Mouse (Mus musculus): ENCODE data around the gene Gm20388. TPM values are rescaled to one million over a fixed set of nuclear protein-coding genes. Genes with fewer than 3 reads are reported as not detected.

Gene Gm20388
- polyA plus RNA-seq, 1 experiment, result 18.7 TPM

GRCm38 (mm10) chr8:122376365-122377231 is 2466.0 kb downstream of the Gm20388 start, which contains the start of gene Zc3h18:
TSS of gene Zc3h18 (plus strand) at chr8:122376609.
- Histone ChIP-seq H3K27me3 (ENCODE audit: control insufficient read depth, insufficient read depth, low read length) (no peaks in the 10 kb centered on the region), H3K4me3 (replicated peaks; ENCODE audit: insufficient read depth, low read depth, low read length) (peak within 1 kb of the TSS; percentile 78), H3K27ac (ENCODE audit: insufficient read depth, low read length) (peak within 1 kb of the TSS; percentile 72), H3K4me1 (ENCODE audit: control insufficient read depth, insufficient read depth, low read length) (peaks cover 3% of the 10 kb centered on the region; the same call in 1 of the 2 replicates)
- TF ChIP-seq POLR2A (IDR thresholded peaks at IDR 0.05; ENCODE audit: borderline replicate concordance, insufficient read depth, low read length) (peak; percentile 93), CTCF (IDR thresholded peaks at IDR 0.05; ENCODE audit: borderline replicate concordance, insufficient read depth, low read depth, low read length) (no peak)
- DNase-seq, result peak; percentile 99 to 100
- WGBS, result under 1% methylated on average over 107 of the region's 107 CpGs

GRCm38 (mm10) chr8:122383039-122383438 is 2472.4 kb downstream of the Gm20388 start:
- WGBS, result 66% methylated on average over 4 of the region's 4 CpGs
- no peaks in the 10 kb centered on the region for H3K27me3 ChIP-seq (ENCODE audit: control insufficient read depth, insufficient read depth, low read length)
- no peak overlapping the region for H3K27ac ChIP-seq (ENCODE audit: insufficient read depth, low read length)
- peaks cover 3% of the 10 kb centered on the region; the same call in 1 of the 2 replicates for H3K4me1 ChIP-seq (ENCODE audit: control insufficient read depth, insufficient read depth, low read length)
- no peak overlapping the region for H3K4me3 ChIP-seq (replicated peaks; ENCODE audit: insufficient read depth, low read depth, low read length)
- no peak for TF ChIP-seq POLR2A (IDR thresholded peaks at IDR 0.05; ENCODE audit: borderline replicate concordance, insufficient read depth, low read length)
- no peak for TF ChIP-seq CTCF (IDR thresholded peaks at IDR 0.05; ENCODE audit: borderline replicate concordance, insufficient read depth, low read depth, low read length)
- no peak for DNase-seq

GRCm38 (mm10) chr8:122389357-122389756 is 2478.7 kb downstream of the Gm20388 start:
- no peak for TF ChIP-seq POLR2A (IDR thresholded peaks at IDR 0.05; ENCODE audit: borderline replicate concordance, insufficient read depth, low read length)
- TF ChIP-seq CTCF (IDR thresholded peaks at IDR 0.05; ENCODE audit: borderline replicate concordance, insufficient read depth, low read depth, low read length), result no peak
- H3K27ac ChIP-seq (ENCODE audit: insufficient read depth, low read length), result no peak overlapping the region
- H3K27me3 ChIP-seq (ENCODE audit: control insufficient read depth, insufficient read depth, low read length), result no peaks in the 10 kb centered on the region
- peaks cover 1% of the 10 kb centered on the region for H3K4me1 ChIP-seq (ENCODE audit: control insufficient read depth, insufficient read depth, low read length)
- H3K4me3 ChIP-seq (replicated peaks; ENCODE audit: insufficient read depth, low read depth, low read length), result no peak overlapping the region
- 79% methylated on average over 3 of the region's 3 CpGs for WGBS
- DNase-seq, result no peak

- WGBS, result 81% methylated on average over 3 of the region's 3 CpGs
These were observed 2480.1 kb downstream of the Gm20388 start for GRCm38 (mm10) chr8:122390758-122391157.

GRCm38 (mm10) chr8:122393717-122394116 is 2483.1 kb downstream of the Gm20388 start:
- peaks cover 18% of the 10 kb centered on the region for H3K4me1 ChIP-seq (ENCODE audit: control insufficient read depth, insufficient read depth, low read length)
- TF ChIP-seq CTCF (IDR thresholded peaks at IDR 0.05; ENCODE audit: borderline replicate concordance, insufficient read depth, low read depth, low read length), result no peak
- H3K27me3 ChIP-seq (ENCODE audit: control insufficient read depth, insufficient read depth, low read length), result no peaks in the 10 kb centered on the region
- no peak for DNase-seq
- H3K4me3 ChIP-seq (replicated peaks; ENCODE audit: insufficient read depth, low read depth, low read length), result no peak overlapping the region
- no peak overlapping the region for H3K27ac ChIP-seq (ENCODE audit: insufficient read depth, low read length)

More at GRCm38 (mm10) chr8:122390758-122391157, 2480.1 kb downstream of the Gm20388 start:
- TF ChIP-seq CTCF (IDR thresholded peaks at IDR 0.05; ENCODE audit: borderline replicate concordance, insufficient read depth, low read depth, low read length) (no peak), POLR2A (IDR thresholded peaks at IDR 0.05; ENCODE audit: borderline replicate concordance, insufficient read depth, low read length) (no peak)
- H3K4me3 ChIP-seq (replicated peaks; ENCODE audit: insufficient read depth, low read depth, low read length), result no peak overlapping the region
- no peak overlapping the region for H3K27ac ChIP-seq (ENCODE audit: insufficient read depth, low read length)
- H3K27me3 ChIP-seq (ENCODE audit: control insufficient read depth, insufficient read depth, low read length), result no peaks in the 10 kb centered on the region
- no peak for DNase-seq
- H3K4me1 ChIP-seq (ENCODE audit: control insufficient read depth, insufficient read depth, low read length), result peaks cover 12% of the 10 kb centered on the region

GRCm38 (mm10) chr8:122395291-122395690 is 2484.7 kb downstream of the Gm20388 start:
- TF ChIP-seq CTCF (IDR thresholded peaks at IDR 0.05; ENCODE audit: borderline replicate concordance, insufficient read depth, low read depth, low read length) (no peak), POLR2A (IDR thresholded peaks at IDR 0.05; ENCODE audit: borderline replicate concordance, insufficient read depth, low read length) (no peak)

GRCm38 (mm10) chr8:122398186-122398585 is 2487.5 kb downstream of the Gm20388 start:
- H3K27ac ChIP-seq (ENCODE audit: insufficient read depth, low read length), result no peak overlapping the region
- no peak for DNase-seq
- peaks cover 18% of the 10 kb centered on the region for H3K4me1 ChIP-seq (ENCODE audit: control insufficient read depth, insufficient read depth, low read length)
- H3K4me3 ChIP-seq (replicated peaks; ENCODE audit: insufficient read depth, low read depth, low read length), result no peak overlapping the region
- TF ChIP-seq CTCF (IDR thresholded peaks at IDR 0.05; ENCODE audit: borderline replicate concordance, insufficient read depth, low read depth, low read length) (no peak), POLR2A (IDR thresholded peaks at IDR 0.05; ENCODE audit: borderline replicate concordance, insufficient read depth, low read length) (no peak)
- H3K27me3 ChIP-seq (ENCODE audit: control insufficient read depth, insufficient read depth, low read length), result no peaks in the 10 kb centered on the region
- WGBS, result 93% methylated on average over 9 of the region's 9 CpGs

More at GRCm38 (mm10) chr8:122395291-122395690, 2484.7 kb downstream of the Gm20388 start:
- WGBS, result 16% methylated on average over 6 of the region's 6 CpGs
- H3K4me1 ChIP-seq (ENCODE audit: control insufficient read depth, insufficient read depth, low read length), result peaks cover 18% of the 10 kb centered on the region
- peak; percentile 54 to 76 for DNase-seq
- H3K27ac ChIP-seq (ENCODE audit: insufficient read depth, low read length), result no peak overlapping the region
- no peaks in the 10 kb centered on the region for H3K27me3 ChIP-seq (ENCODE audit: control insufficient read depth, insufficient read depth, low read length)
- H3K4me3 ChIP-seq (replicated peaks; ENCODE audit: insufficient read depth, low read depth, low read length), result no peak overlapping the region
